Mouse (Mus musculus) frontal cortex, postnatal 10 days (tissue): ENCODE measurements around the gene Nup210l.

Experiments used
- DNase-seq, 2 experiments: peaks; one replicate each; pipeline ENCODE4 v3.0.0; 2022; ENCODE audit warnings: low spot score in 2 of 2, mixed read lengths in 1 of 2

The Nup210l gene

GRCm38 (mm10) chr3:90255784-90256353 lies 151.9 kb downstream of the Nup210l start:
- DNase-seq = no peak

- no peak for DNase-seq
Observed at GRCm38 (mm10) chr3:90256731-90257530, 153.0 kb downstream of the Nup210l start.

- DNase-seq = no peak
Observed at GRCm38 (mm10) chr3:90258521-90258920, 154.6 kb downstream of the Nup210l start.
